Mouse (Mus musculus) mouse embryonic stem cell (cell line): ENCODE data around the gene Smarce1.
"Not testable (repeated sequence)": the region's sequence is repeated elsewhere in the genome, so short reads cannot be mapped to it uniquely, and the experiment has no call there.

Experiments
- in situ Hi-C, 2 experiments: fragments of 300-500 bp; cut with MboI; formaldehyde crosslinking; loops; 1 replicate in 1 of 2; 3 replicates in 1 of 2; pipeline ENCODE4 v1.14.3; 2019 to 2020; ENCODE audit warnings: low sequenced_read_pairs in 2 of 2, low pct_unique_long_range_greater_than_20kb in 1 of 2, mixed read lengths in 1 of 2; ENCODE audit not compliant: unreplicated experiment in 1 of 2

Gene Smarce1

DNA sequence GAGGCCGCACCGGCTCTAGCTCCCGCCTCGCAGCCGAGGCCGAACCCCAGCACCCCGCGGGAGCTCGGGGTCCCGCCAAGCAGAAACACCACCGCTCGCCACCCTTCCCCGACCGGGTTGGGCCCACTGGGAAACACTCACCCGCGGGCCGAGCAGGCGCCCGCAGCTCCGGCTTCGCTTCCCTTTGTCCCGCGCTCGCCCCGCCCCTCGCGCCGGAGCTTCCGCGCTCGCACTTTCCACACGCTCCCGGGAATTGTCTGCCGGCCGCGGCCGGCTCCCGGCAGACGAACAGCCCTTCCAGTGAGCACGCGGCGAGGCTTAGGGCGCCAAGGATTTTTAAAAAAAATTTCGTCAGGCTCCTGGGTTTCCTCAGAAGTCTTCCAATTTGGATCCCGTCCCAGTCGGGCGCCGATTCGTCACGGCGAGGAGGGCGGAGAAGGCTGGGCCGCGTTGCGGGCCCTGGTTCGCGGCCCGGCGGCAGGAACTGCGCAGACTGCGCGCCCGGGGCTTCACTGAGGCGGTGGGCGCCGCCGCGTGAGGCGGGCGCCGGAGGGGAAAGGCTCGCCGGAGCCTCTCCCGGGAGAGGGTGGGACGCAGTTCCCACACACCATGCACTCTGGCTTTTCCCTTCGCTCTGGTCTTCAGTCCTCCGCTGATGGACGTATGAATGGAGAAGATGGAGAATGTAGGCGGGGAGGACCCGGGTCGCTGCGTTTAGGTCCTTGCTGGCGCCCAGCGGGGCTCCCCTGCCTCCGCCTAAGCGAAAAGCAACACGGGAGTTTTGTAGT, at the start of gene Smarce1:
Gene Smarce1 (minus strand): TSS at position 757 of the 788 bp plus-strand sequence.
- in situ Hi-C loops, result no loop called here

DNA sequence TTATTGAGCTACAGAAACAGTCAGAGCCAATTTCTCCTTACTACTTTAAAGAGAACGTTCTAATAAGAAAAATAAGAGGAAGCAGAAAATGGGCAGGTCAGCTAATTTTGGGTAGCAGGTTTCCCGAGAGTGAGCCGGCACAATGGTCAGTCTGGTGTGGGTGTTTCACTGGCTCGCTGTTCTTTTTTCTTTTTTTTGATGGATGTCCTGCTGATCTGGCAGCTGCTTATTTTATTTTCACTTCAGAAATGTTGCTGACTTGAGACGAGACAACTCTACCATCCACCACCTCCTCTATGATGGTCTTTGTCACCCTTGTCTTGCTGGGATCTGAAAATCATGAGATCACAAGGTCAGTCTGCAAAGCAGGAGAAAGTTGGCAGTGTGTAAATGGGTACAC, 49.2 kb upstream of the Smarce1 start:
- in situ Hi-C loops, result no loop called here

DNA sequence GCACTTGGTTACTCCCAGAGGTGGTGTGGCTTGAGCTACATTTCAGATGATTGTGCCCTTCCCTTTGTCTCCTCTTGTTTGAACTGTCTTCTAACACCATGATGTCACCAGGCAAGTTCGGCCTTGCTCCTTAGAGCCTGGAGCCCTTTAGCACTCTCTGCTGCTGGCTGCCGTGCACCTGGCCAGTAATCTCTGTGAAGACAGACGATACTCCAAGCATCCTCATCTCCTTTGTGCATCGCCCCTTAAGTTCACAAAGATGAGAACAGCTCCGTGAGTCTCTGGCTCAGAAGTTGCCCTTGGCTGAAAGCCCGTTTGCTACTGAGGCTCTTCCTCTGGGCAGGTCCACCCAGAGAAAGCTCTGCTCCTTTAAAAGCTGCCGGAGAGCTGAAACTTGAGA, 46.0 kb upstream of the Smarce1 start:
- in situ Hi-C loops, result no loop called here

DNA sequence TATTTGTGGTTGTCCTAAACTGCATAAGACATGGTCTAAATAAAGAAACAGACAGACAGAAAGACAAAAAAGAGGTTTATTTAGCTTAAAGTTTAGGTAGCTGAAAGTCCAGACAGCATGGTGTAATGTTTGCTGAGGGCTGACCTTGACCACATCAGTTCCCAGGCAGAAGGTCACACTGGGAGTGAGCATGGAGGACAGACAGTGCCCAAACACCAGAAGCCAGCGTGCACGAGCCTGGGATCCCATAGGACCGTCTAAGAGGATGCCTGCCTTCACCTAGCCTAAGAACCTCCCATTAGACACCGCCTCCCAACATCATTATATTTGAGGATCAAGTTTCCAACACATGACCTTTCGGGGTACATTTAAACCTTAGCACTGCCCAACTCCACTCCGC, 44.8 kb upstream of the Smarce1 start:
- in situ Hi-C loops, result no loop called here

DNA sequence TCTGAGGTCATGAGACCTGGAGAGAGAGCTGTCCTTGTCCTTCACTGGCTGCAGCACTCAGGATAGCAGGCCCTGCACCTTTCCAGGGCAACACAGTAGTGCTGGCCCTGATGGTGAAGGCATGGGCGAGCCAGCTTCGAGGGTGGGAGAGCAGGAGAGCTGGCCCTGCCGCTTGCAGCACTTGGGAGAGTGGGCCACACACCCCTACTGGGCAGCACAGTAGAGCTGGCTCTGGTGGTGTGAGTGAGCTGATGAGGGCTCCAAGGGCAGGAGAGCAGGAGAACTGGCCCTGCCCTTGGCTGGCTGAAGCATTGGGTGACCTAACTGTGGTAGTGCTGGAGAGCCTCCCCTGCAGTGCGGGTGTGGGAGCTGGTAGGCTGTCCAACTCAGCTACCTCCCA, 41.9 kb upstream of the Smarce1 start:
- in situ Hi-C loops, result no loop called here

DNA sequence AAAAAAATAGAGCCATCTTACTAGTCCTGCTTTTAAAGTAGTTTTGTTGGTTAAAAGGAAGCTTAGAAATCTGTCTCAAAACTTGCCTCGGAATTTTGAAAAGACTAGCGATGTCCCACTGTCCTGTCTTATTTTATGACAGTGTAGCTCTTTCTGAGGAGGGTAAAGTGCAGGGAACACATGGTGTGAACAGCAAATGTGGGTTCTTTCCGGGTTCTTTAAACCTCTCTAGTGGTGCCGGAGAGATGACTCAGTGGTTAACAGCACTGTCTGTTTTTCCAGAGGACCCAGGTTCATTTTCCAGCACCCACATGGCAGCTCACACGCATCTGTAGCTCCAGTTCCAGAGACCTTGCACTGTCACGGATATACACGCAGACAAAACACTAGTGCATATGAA, 38.4 kb upstream of the Smarce1 start:
- in situ Hi-C loops, result no loop called here

DNA sequence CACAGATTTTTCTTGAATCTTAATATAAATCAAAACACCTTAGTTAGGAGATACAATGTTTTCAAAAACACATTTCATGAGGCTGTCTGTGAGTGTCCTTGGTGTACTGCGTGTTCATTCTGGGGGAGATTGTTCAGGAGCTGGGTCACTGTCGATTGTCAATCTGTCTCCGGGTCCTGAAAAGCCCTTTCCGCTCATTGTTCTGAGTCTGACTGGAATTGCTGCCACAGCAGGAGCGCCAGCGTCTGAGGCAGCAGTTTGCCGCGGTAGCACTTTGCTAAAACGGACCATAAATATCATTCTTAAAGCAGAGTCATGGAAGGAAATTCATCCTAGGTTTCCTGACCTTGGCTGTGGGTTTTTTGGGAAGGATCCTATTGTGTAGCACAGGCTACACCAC, 35.0 kb upstream of the Smarce1 start:
- in situ Hi-C loops, result no loop called here

DNA sequence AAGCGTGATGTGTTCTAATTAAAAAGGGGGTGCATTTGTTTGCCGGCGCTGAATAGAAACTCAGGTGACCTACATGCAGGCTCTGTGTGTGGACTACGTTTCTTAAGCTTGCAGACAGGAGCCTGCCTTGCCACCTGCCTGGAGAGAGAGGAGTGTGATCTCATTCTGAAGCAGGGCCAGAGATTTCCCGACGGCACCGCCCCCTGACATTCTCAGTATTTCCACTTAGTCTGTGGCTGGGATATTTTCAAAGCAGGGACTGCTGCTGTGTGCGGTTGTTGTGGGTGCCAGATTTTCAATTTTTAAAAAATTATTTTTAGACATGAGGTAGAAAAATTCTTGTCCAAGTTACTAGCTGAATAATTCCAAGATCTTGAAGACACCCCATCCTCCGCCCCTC, 34.4 kb upstream of the Smarce1 start:
- in situ Hi-C loops, result no loop called here

DNA sequence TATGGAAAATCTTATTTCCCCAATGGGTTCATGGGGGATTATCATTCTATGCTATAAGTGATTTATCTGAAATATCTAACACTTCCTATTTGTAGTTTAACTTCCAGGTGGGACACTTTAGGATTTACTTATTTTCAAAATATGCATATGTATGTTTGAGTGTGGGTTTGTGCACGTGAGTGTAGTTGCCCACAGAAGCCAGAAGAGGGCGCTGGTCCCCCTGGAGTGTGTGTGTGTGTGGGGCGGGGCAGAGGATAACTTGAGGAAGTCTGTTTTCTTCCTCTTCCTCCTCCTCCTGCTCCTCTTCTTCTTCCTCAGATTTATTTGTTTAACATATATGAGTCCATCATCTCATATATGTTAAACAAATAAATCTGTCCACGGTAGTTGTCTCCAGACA, 25.4 kb upstream of the Smarce1 start:
- in situ Hi-C loops, result no loop called here

DNA sequence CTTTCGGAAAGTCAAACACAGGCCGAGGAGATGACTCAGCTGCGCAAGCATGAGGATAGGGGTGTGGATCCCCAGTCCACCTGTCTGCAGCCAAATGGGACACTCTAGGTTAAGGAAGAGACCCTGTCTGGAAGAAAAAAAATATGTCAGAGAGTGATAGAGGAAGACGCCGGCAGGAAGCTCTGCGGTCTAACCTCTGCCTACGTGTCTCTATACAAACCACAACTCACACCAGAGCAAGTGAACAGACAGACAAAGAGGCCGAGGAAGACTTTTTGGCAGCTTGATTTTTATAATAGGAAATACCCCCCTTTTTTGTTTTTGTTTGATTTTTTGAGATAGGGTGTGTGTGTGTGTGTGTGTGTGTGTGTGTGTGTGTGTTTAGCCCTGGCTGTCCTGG, 24.5 kb upstream of the Smarce1 start:
- in situ Hi-C loops, result no loop called here

DNA sequence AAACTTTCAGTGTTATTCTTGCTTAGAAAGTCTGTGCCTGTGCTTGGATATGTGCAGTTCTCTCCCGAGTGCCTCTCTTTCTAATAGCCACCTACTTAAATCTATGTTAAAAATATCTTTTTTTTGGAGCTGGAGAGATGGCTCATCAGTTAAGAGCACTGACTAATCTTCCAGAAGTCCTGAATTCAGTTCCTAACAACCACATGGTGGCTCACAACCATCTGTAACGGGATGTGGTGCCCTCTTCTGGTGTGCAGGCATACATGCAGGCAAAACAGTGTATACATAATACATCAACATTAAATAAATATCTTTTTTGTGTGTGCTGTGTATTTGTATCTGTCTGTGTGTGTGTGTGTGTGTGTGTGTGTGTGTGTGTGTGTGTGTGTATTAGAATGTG, 23.1 kb upstream of the Smarce1 start:
- in situ Hi-C loops, result no loop called here

DNA sequence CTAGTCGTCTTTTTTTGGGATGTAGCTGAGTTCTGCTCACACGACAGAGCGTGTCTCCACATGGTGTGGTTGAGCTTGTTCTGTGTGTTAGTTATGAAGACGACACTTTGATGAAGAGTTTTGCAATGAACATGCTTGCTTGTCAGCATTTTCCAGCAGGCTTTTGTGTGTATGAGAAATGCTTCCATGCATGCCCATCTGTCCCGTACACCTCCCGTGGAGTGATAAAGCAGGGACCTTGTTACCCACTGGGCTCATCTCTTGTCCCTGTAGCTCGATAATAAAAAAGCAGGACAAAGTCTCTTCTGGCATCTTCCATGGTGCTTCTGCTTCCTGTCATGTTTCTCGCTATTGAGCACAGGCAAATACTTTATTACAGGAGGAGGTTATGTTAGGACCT, 21.9 kb upstream of the Smarce1 start:
- in situ Hi-C loops, result no loop called here

DNA sequence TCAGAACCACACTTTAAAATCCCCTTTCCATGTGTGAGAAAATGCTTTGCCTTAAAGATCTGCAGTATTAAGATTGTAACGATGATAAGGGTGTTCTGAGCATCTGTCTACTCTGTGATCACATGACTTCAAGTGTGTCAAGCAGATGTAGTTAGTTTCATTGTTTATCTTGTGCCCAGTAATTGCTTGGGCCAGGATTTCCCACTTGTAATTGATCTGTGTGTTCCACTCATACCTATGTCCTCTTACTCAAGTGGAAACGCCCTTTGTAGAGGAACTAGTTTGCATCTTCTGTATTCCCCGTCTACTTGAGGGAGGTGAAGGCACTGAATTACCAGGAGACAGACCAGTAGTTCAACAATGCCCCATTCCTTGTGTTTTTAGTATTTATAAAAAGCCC, 19.8 kb upstream of the Smarce1 start:
- in situ Hi-C loops, result no loop called here

DNA sequence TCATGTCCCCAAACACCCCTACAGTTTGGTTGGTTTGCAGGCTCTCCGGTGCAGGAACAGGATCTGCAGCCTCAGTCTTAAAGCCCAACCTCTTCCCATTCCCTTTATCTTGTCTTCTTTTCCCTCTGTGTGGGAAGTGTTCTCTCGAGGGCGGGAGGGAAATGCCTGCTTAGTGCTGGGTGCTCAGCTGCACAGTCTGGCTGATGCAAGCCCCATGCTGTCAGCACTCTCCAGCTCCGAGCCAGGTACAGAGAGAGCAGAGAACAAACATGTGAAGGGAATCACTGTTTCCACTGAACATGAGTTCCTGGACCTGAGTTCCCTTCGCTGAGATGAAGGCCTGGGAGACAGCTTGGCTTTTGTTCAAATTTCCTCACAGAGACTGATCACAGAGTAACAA, 19.4 kb upstream of the Smarce1 start:
- in situ Hi-C loops, result no loop called here

DNA sequence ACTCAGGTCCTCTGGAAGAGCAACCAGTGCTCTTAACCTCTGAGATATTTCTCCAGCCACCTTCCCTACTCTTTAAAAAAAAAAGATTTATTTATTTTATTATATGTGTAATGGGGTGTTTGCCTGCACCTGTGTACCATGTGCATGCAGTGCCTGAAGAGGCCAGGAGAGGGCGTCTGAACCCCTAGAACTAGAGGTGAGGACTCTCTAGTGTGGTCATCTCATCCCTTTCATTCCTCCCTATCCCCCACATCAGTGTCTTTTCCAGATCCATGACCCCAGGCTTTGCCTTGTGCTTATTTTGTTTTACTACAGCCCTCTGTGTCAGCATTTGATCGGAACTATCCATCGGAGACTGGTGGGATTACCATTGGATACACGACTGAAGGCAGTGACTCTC, 18.3 kb upstream of the Smarce1 start:
- in situ Hi-C loops, result no loop called here

DNA sequence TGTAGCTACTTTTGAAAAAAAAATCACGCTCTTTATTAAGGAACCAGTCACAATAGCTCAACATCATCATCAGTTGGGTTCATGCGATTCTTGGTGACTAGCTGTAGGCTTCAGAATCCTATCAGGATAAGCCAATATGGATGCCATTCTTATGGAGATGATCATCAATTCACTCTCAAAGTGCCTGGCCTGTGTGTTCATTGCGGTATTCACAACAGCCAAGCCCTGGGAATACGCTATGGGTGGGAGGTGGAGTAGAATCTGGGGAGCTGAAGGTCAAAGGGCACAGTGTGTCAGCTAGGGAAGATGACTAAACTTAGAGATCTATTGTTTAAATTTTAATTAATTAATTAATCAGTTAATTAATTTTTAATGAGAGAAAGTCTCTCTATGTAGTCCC, 17.1 kb upstream of the Smarce1 start:
- in situ Hi-C loops, result no loop called here

DNA sequence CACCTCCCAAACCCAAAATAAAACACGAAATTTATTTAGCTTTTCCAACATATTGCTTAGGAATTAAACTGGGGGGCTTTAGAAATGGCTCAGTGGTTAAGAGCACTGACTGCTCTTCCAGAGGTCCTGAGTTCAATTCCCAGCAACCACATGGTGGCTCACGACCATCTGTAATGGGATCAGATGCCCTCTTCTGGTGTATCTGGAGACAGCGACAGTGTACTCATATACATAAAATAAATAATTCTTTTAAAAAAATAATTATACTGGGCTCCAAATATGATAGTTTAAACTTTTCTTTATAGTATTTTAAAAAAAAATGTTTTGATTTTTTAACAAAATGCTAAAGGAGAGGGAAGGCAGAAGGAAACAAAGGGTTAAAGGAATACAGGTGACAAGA, 13.7 kb upstream of the Smarce1 start:
- in situ Hi-C loops, result not testable (repeated sequence)

DNA sequence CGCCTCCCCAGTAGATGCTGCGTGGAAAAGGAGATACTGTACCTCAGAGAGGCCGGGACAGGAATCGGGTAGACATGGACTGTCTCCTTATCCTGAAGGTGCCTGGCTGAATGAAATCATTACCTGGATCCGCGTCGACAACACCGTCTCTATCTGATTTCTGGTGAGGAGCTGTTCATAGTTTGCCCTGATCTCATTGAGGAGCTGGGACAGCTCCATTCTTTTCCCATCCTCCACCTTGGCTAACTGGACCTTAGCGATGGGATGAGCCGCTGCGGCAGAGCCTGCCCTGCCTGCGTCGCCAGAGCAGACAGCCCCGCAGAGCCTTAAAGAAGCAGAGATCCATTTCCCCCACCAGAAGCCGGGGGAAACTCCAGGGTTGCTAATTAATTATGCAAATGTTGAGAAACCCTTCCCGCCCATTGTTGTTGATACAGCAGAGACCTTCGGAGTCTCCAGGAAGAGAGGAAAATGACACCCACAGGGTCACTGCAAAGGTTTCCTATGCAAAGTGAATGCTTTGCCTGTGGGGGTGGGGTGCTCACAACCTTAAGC, 13.1 kb upstream of the Smarce1 start, which contains the start of gene Krt222:
Gene Krt222 (minus strand): TSS at position 266 of the 555 bp plus-strand sequence.
- in situ Hi-C loops, result no loop called here

DNA sequence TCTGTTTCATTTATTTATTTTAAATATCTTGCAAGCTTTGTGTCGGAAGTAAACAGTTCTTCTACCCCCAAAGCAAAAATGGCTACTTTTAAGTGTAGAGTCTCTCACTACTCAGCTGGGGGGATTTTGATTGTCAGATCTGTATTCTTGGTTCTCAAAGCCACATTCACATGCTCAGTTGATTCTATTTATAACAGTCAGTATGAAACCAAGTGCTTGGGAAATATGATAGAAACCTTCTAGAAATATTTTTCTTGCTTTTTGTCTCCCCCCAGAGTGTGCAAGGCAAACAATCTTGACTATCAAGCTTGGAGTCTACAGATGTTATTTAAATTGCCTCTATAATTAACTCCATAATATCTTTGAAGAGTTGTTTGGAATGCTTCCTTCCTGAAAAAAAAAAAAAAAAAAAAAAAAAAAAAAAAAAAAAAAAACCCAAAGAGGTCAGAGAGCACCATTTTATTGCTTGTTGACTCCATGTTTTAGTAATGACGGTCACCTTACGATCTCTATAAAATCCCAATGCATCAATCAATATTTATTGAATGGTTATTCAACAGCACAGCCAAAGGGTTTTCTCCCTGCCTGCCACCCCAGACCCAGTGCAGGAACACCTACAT, 12.5 kb upstream of the Smarce1 start:
- in situ Hi-C loops, result no loop called here

DNA sequence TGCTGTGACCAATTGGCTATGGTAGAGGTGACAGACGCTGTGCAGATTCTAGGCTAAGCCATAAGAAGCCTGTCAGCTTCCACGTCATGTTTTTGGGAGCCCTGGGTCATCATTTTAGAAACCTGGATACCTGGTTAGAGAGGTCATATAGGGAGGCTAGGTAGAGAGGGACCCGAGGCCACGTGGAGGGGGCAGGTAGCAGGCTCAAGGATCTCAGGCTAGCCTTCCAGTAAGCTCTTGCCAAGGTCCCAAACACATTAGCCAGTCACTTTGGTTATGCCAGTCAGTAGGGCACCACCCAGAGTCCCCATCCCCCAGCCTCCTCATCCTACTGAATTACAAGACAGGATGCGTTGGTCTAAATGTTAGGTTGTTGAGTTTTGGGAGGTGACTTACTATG, 11.2 kb upstream of the Smarce1 start:
- in situ Hi-C loops, result no loop called here
